Mouse (Mus musculus) ES-E14 (cell line): ENCODE results near the gene Pkmyt1.

ENCODE experiments used
- HCFC1 ChIP-seq: IDR thresholded peaks from 2 replicates; pipeline ENCODE4 v1.6.1; 2012; ENCODE audit warnings: low read length, inconsistent platforms, borderline replicate concordance; ENCODE audit not compliant: insufficient read depth
- ZC3H11A ChIP-seq: IDR thresholded peaks from 2 replicates; pipeline ENCODE4 v1.6.1; 2012; ENCODE audit warnings: low read depth, mild to moderate bottlenecking, inconsistent platforms, low read length, borderline replicate concordance

- TF ChIP-seq ZC3H11A, result no peak
- TF ChIP-seq HCFC1, result no peak
Observed at GRCm38 (mm10) chr17:23755689-23756088, 29.6 kb downstream of the Pkmyt1 start.
